Mouse (Mus musculus) G1E (cell line): ENCODE measurements around the gene Mpc2.

Experiments used
- CTCF ChIP-seq: IDR thresholded peaks from 2 replicates; pipeline ENCODE4 v1.5.1; 2012; ENCODE audit warnings: low read depth, low read length, inconsistent platforms, mixed read lengths
- GATA1 ChIP-seq: IDR thresholded peaks from 2 replicates; pipeline ENCODE4 v1.6.1; 2012; ENCODE audit warnings: borderline replicate concordance, low read length, inconsistent platforms, mixed read lengths
- GATA2 ChIP-seq: IDR thresholded peaks from 2 replicates; pipeline ENCODE4 v1.6.1; 2012; ENCODE audit warnings: low read depth, low read length, inconsistent platforms, borderline replicate concordance
- POLR2AphosphoS5 ChIP-seq: IDR thresholded peaks from 2 replicates; pipeline ENCODE4 v1.6.1; 2012; ENCODE audit warnings: low read depth, low read length, inconsistent platforms; ENCODE audit not compliant: insufficient replicate concordance

DNA sequence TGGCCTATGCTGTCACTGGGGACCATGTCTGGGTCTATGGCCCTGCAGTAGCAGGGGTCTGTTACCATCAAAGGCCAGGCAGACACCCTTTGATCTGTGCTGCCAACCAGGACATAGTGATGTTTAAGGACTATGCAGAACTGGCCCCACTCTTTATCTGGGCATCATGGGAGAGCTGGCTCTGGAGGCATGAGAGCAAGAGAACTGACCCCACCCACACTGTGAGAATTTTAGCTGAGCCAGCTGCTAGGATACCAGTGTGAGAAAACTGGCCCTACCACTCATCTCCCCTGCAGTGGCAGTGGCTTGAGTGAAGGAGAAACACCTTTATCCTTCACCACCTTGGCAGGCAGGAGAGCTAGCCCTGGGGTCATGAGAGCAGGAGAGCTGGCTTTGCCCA is 19.2 kb upstream of the Mpc2 start:
- no peak for TF ChIP-seq POLR2AphosphoS5
- TF ChIP-seq CTCF: no peak
- no peak for TF ChIP-seq GATA2
- no peak for TF ChIP-seq GATA1
